In the genomic region with DNA sequence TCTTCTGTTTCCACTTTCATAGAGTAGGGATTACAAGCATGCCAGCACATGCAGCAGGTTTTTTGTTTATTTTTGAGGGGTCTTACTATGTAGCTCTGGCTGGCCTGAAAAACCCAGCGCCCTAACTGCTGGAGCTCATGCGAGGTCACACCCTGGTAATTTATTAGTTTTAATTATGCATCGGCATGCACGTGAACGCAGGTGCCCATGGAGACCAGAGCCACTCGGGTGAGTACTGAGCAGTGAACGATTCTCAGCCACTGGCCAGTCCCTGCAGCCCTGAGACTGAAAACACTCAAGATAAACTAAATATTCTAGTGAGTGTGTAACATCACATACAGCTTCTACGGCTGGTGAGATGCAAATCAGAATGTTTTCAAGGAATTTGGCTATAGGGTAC, we compare ENCODE assay signal across 22 mouse cellular contexts.
A peak's percentile ranks its signal among the peaks of the same experiment; 100 is the strongest.
DNase-seq lines count a peak whose midpoint lies in the region; ATAC-seq and TF ChIP-seq lines count a peak whose summit lies in the region.
"Had no signal": no experiment of that assay in that cellular context is flagged by ENCODE, and none has a peak within 500 bp of the region (broad histone marks: within the 10 kb centered on the region; RNA-seq: fewer than 3 reads in every experiment).

No protein-coding gene starts in this region.

- no peaks in the 10 kb centered on the region for H3K4me1 ChIP-seq in kidney, postnatal 0 days (replicated peaks; ENCODE audit: insufficient read depth, low read length)
- H3K4me1 ChIP-seq: embryonic facial prominence, embryonic 15.5 days; forebrain, embryonic 10.5 days; heart, embryonic 12.5 days; hindbrain, embryonic 10.5 days had no signal

- no peak overlapping the region for H3K4me2 ChIP-seq in kidney, postnatal 0 days (ENCODE audit: low read length)
- H3K4me2 ChIP-seq: embryonic facial prominence, embryonic 15.5 days; heart, embryonic 12.5 days; hindbrain, embryonic 14.5 days had no signal

- H3K27ac ChIP-seq in kidney, postnatal 0 days = no peak overlapping the region
- H3K27ac ChIP-seq: embryonic facial prominence, embryonic 15.5 days; forebrain, embryonic 10.5 days; heart, adult 2 months; hindbrain, embryonic 10.5 days; hindbrain, embryonic 14.5 days had no signal

- peak; percentile 31 for DNase-seq in kidney, adult 18-20 months
- peak; percentile 53 for DNase-seq in kidney, adult 9 months
- peak; percentile 32 for DNase-seq in kidney, postnatal 0 days (ENCODE audit: low spot score)
- DNase-seq in kidney, postnatal 36 days = peak; percentile 42 to 49
- no peak for DNase-seq in adrenal gland, adult 18-20 months (ENCODE audit: low spot score in 2 of 2)
- no peak for DNase-seq in lung, postnatal 25 days (ENCODE audit: low spot score)
- no peak for DNase-seq in right cerebral cortex, postnatal 10 days (ENCODE audit: low spot score in 2 of 2)
- DNase-seq: adrenal gland, adult 8-10 months; adrenal gland, postnatal 36 days; cerebellum, adult 11 months; cerebellum, adult 8-10 months; cerebellum, postnatal 14 days; embryo, embryonic 11 days; gastrocnemius, postnatal 10 days; heart, adult 2 months had no signal

- TF ChIP-seq CTCF in kidney, postnatal 0 days (IDR thresholded peaks at IDR 0.05; ENCODE audit: low read depth) = no peak

- peak; percentile 54; the same call in 1 of the 2 replicates for ATAC-seq in kidney, postnatal 0 days (replicated peaks; ENCODE audit: low FRiP score, low read depth)
- ATAC-seq: forebrain, embryonic 14.5 days had no signal

- H3K4me3 ChIP-seq in kidney, postnatal 0 days (replicated peaks; ENCODE audit: low read depth, low read length) = no peak overlapping the region
- H3K4me3 ChIP-seq: embryonic facial prominence, embryonic 15.5 days; erythroblast, embryonic 14.5 days; forebrain, embryonic 10.5 days; heart, adult 2 months; heart, embryonic 12.5 days; hindbrain, embryonic 10.5 days had no signal

- no peaks in the 10 kb centered on the region for H3K9me3 ChIP-seq in kidney, postnatal 0 days (replicated peaks; ENCODE audit: low read length)
- H3K9me3 ChIP-seq: embryonic facial prominence, embryonic 15.5 days; forebrain, embryonic 10.5 days; hindbrain, embryonic 10.5 days had no signal

- H3K27me3 ChIP-seq in kidney, postnatal 0 days (ENCODE audit: insufficient read depth, low read length) = no peaks in the 10 kb centered on the region
- H3K27me3 ChIP-seq: embryonic facial prominence, embryonic 15.5 days; heart, embryonic 12.5 days had no signal

- H3K36me3 ChIP-seq in kidney, postnatal 0 days (ENCODE audit: insufficient read depth, low read length) = peaks cover 13% of the 10 kb centered on the region

- no peak overlapping the region for H3K9ac ChIP-seq in kidney, postnatal 0 days (ENCODE audit: low read depth, low read length)
- H3K9ac ChIP-seq: embryonic facial prominence, embryonic 15.5 days; heart, embryonic 12.5 days; hindbrain, embryonic 14.5 days had no signal

- WGBS in kidney, postnatal 0 days = 45% methylated on average over 8 of the region's 8 CpGs

Comparison
In these comparisons a context has a peak if more than half of its experiments do, and no peak if none do; other contexts are left out.
1. DNase-seq: peak in kidney, adult 18-20 months (single experiment), kidney, adult 9 months (single experiment), kidney, postnatal 0 days (single experiment) and kidney, postnatal 36 days (2 of 2); none in adrenal gland, adult 18-20 months (0 of 2), lung, postnatal 25 days (single experiment) and right cerebral cortex, postnatal 10 days (0 of 2).